Mouse (Mus musculus): Measurements from ENCODE around the gene H2al1g. TPM values are rescaled to one million over a fixed set of nuclear protein-coding genes. Genes with fewer than 3 reads are reported as not detected.
A peak's percentile ranks its signal among the peaks of the same experiment; 100 is the strongest.

Gene H2al1g
- polyA plus RNA-seq, 1 experiment from 2014 or later = not detected

- H3K4me1 ChIP-seq (ENCODE audit: insufficient read depth) = no peaks in the 10 kb centered on the region
- no peak overlapping the region for H3K27ac ChIP-seq (ENCODE audit: low read depth)
- H3K4me2 ChIP-seq (ENCODE audit: low read depth, low read length) = no peak overlapping the region
- TF ChIP-seq EP300 (IDR thresholded peaks at IDR 0.05; ENCODE audit: low read depth) (no peak), CTCF (IDR thresholded peaks at IDR 0.05; ENCODE audit: low read depth) (no peak)
- H3K9ac ChIP-seq (replicated peaks) = no peak overlapping the region
- H3K4me3 ChIP-seq (ENCODE audit: low read depth, low read length) = no peak overlapping the region
- no peaks in the 10 kb centered on the region for H3K36me3 ChIP-seq (replicated peaks; ENCODE audit: insufficient read depth, low read length)
- ATAC-seq (no peak), DNase-seq (no peak)
- no peaks in the 10 kb centered on the region for H3K9me3 ChIP-seq (ENCODE audit: low read length)
- no peaks in the 10 kb centered on the region; the same call in 1 of the 2 replicates for H3K27me3 ChIP-seq (ENCODE audit: insufficient read depth, low read length)
- 78% methylated on average over 9 of the region's 9 CpGs for WGBS (ENCODE audit: insufficient replicate concordance)
These were observed 27.7 kb downstream of the H2al1g start for GRCm38 (mm10) chrX:11345762-11346161.

DNA sequence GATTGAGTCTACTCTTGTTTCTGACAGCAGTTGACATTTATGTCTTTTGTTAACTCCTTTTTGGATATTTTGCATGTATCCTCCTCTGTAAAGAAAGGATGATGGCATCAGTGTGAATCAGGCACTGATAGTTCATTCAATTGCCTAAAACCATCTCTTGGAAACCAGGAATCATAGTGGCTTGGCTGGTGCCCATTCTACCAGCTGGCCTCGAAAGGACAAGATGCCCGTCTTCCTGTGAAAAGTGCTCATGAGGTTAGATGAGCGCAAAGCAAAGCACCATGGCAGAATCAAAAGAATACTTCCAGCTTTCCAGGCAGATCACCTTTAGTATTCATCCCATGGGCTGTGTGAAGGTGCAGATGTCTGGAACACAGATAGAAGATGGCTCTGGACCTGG lies 28.7 kb downstream of the H2al1g start:
- Histone ChIP-seq H3K27ac (ENCODE audit: low read depth) (no peak overlapping the region), H3K9ac (replicated peaks) (no peak overlapping the region), H3K36me3 (replicated peaks; ENCODE audit: insufficient read depth, low read length) (no peaks in the 10 kb centered on the region), H3K4me3 (ENCODE audit: low read depth, low read length) (no peak overlapping the region), H3K9me3 (ENCODE audit: low read length) (no peaks in the 10 kb centered on the region), H3K27me3 (ENCODE audit: insufficient read depth, low read length) (no peaks in the 10 kb centered on the region; the same call in 1 of the 2 replicates), H3K4me2 (ENCODE audit: low read depth, low read length) (no peak overlapping the region), H3K4me1 (ENCODE audit: insufficient read depth) (no peaks in the 10 kb centered on the region)
- whole genome bisulfite sequencing (ENCODE audit: insufficient replicate concordance) = 80% methylated on average over 3 of the region's 3 CpGs
- no peak for ATAC-seq
- DNase-seq = no peak
- TF ChIP-seq CTCF (IDR thresholded peaks at IDR 0.05; ENCODE audit: low read depth) = no peak
- no peak for TF ChIP-seq EP300 (IDR thresholded peaks at IDR 0.05; ENCODE audit: low read depth)

DNA sequence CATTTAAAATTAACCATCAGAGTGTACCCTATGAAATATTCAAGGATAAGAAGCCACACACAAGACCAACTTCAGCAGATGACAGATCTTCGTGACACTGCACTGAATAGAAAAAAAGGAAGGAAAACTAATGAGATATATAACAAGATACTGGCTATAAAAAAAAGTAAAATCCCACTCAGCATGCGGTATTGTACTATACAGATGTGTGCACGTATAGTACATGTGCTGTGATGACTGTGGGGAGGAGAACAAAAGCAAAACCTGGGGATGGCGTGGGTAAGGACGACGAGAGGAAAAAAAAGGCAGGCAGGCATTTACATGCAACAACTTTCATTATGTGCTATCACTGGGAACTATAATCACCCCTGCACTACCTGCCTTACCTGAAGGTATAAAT lies 42.8 kb downstream of the H2al1g start:
- 58% methylated on average over 6 of the region's 6 CpGs for WGBS (ENCODE audit: insufficient replicate concordance)
- no peak overlapping the region for H3K27ac ChIP-seq (ENCODE audit: low read depth)
- ATAC-seq (no peak), DNase-seq (no peak)
- H3K27me3 ChIP-seq (ENCODE audit: insufficient read depth, low read length) = no peaks in the 10 kb centered on the region
- no peak overlapping the region for H3K4me2 ChIP-seq (ENCODE audit: low read depth, low read length)
- H3K9ac ChIP-seq (replicated peaks) = no peak overlapping the region
- H3K9me3 ChIP-seq (ENCODE audit: low read length) = no peaks in the 10 kb centered on the region
- H3K4me1 ChIP-seq (ENCODE audit: insufficient read depth) = no peaks in the 10 kb centered on the region
- H3K36me3 ChIP-seq (replicated peaks; ENCODE audit: insufficient read depth, low read length) = no peaks in the 10 kb centered on the region
- TF ChIP-seq EP300 (IDR thresholded peaks at IDR 0.05; ENCODE audit: low read depth) = no peak
- no peak for TF ChIP-seq CTCF (IDR thresholded peaks at IDR 0.05; ENCODE audit: low read depth)
- no peak overlapping the region for H3K4me3 ChIP-seq (ENCODE audit: low read depth, low read length)

DNA sequence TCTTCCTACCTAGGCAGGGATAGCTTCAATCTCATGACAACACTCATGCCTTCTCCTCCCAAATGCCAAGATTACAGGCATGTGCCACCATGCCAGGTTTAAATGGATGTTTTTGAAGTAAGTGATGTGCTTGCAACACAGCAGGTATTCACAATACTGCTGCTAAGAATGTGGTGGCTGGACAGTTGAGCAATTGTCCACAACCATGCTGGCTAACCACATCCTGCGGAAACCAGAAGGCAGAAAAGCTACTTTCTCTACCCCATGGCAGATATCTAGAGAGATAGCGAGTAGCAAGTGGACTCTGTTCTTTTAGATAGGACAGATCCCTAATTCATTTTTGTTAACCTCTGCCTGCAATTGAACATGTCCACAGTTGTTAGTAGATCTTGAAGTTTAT lies 43.2 kb downstream of the H2al1g start:
- peak; percentile 13 for DNase-seq
- Histone ChIP-seq H3K36me3 (replicated peaks; ENCODE audit: insufficient read depth, low read length) (no peaks in the 10 kb centered on the region), H3K9me3 (ENCODE audit: low read length) (no peaks in the 10 kb centered on the region), H3K27ac (ENCODE audit: low read depth) (no peak overlapping the region), H3K4me1 (ENCODE audit: insufficient read depth) (no peaks in the 10 kb centered on the region), H3K4me2 (ENCODE audit: low read depth, low read length) (no peak overlapping the region), H3K27me3 (ENCODE audit: insufficient read depth, low read length) (no peaks in the 10 kb centered on the region), H3K4me3 (ENCODE audit: low read depth, low read length) (no peak overlapping the region), H3K9ac (replicated peaks) (no peak overlapping the region)
- no peak for ATAC-seq
- 38% methylated on average over 2 of the region's 2 CpGs for WGBS (ENCODE audit: insufficient replicate concordance)
- TF ChIP-seq EP300 (IDR thresholded peaks at IDR 0.05; ENCODE audit: low read depth) (no peak), CTCF (IDR thresholded peaks at IDR 0.05; ENCODE audit: low read depth) (no peak)

DNA sequence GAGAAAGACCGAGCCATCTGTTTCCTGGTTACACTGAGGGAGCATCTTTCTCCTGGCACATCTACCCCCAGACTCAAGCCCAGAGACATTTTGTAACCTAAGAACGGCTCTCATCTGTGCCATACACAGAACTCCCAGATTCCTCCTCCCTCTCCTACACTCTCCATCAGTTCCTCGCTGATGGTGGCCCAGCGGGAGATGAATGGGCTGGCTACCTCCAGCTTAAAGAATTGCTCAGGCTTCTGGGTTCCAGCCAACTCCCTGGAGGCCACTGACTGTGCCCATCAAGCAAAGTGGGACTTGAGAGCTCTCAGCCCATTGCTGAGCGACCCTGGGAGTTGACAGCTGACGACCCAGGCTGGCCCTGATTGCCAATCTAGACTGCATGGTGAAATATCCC lies 45.8 kb downstream of the H2al1g start:
- Histone ChIP-seq H3K36me3 (replicated peaks; ENCODE audit: insufficient read depth, low read length) (no peaks in the 10 kb centered on the region), H3K4me3 (ENCODE audit: low read depth, low read length) (no peak overlapping the region), H3K4me2 (ENCODE audit: low read depth, low read length) (no peak overlapping the region), H3K9me3 (ENCODE audit: low read length) (no peaks in the 10 kb centered on the region), H3K27me3 (ENCODE audit: insufficient read depth, low read length) (no peaks in the 10 kb centered on the region), H3K9ac (replicated peaks) (no peak overlapping the region), H3K4me1 (ENCODE audit: insufficient read depth) (no peaks in the 10 kb centered on the region), H3K27ac (ENCODE audit: low read depth) (no peak overlapping the region)
- TF ChIP-seq EP300 (IDR thresholded peaks at IDR 0.05; ENCODE audit: low read depth) (no peak), CTCF (IDR thresholded peaks at IDR 0.05; ENCODE audit: low read depth) (no peak)
- DNase-seq (no peak), ATAC-seq (no peak)
- WGBS (ENCODE audit: insufficient replicate concordance) = 64% methylated on average over 6 of the region's 6 CpGs

GRCm38 (mm10) chrX:11365151-11365550 lies 47.1 kb downstream of the H2al1g start:
- H3K36me3 ChIP-seq (replicated peaks; ENCODE audit: insufficient read depth, low read length) = no peaks in the 10 kb centered on the region
- H3K9me3 ChIP-seq (ENCODE audit: low read length) = no peaks in the 10 kb centered on the region
- no peak for ATAC-seq

More at GRCm38 (mm10) chrX:11365151-11365550, 47.1 kb downstream of the H2al1g start:
- TF ChIP-seq CTCF (IDR thresholded peaks at IDR 0.05; ENCODE audit: low read depth) (no peak), EP300 (IDR thresholded peaks at IDR 0.05; ENCODE audit: low read depth) (no peak)
- Histone ChIP-seq H3K27ac (ENCODE audit: low read depth) (no peak overlapping the region), H3K4me2 (ENCODE audit: low read depth, low read length) (no peak overlapping the region), H3K9ac (replicated peaks) (no peak overlapping the region), H3K4me3 (ENCODE audit: low read depth, low read length) (no peak overlapping the region), H3K27me3 (ENCODE audit: insufficient read depth, low read length) (no peaks in the 10 kb centered on the region), H3K4me1 (ENCODE audit: insufficient read depth) (no peaks in the 10 kb centered on the region)
- no peak for DNase-seq
- WGBS (ENCODE audit: insufficient replicate concordance) = 61% methylated on average over 12 of the region's 12 CpGs

Other genes with a start within 250 kb of the H2al1g start
- gene H2al1a, start 19.0 kb upstream of the H2al1g start, polyA plus RNA-seq (2015; fragmentation: Nextera tagmentation; extraction: Ambion mirVana) = not detected in 2 replicates
- not detected in 2 replicates for gene H2al1b, start 15.8 kb upstream of the H2al1g start, polyA plus RNA-seq (2015; fragmentation: Nextera tagmentation; extraction: Ambion mirVana)
- gene H2al1c, start 12.6 kb upstream of the H2al1g start, polyA plus RNA-seq (2015; fragmentation: Nextera tagmentation; extraction: Ambion mirVana) = not detected in 2 replicates
- not detected in 2 replicates for gene H2al1d, start 9.4 kb upstream of the H2al1g start, polyA plus RNA-seq (2015; fragmentation: Nextera tagmentation; extraction: Ambion mirVana)
- not detected in 2 replicates for gene H2al1e, start 6.3 kb upstream of the H2al1g start, polyA plus RNA-seq (2015; fragmentation: Nextera tagmentation; extraction: Ambion mirVana)
- gene H2al1f, start 3.1 kb upstream of the H2al1g start, polyA plus RNA-seq (2015; fragmentation: Nextera tagmentation; extraction: Ambion mirVana) = not detected in 2 replicates
- not detected in 2 replicates for gene H2al1h, start 3.2 kb downstream of the H2al1g start, polyA plus RNA-seq (2015; fragmentation: Nextera tagmentation; extraction: Ambion mirVana)
- gene H2al1i, start 6.4 kb downstream of the H2al1g start, polyA plus RNA-seq (2015; fragmentation: Nextera tagmentation; extraction: Ambion mirVana) = not detected in 2 replicates
- gene H2al1j, start 9.6 kb downstream of the H2al1g start, polyA plus RNA-seq (2015; fragmentation: Nextera tagmentation; extraction: Ambion mirVana) = not detected in 2 replicates

Data from liver, postnatal 0 days (tissue).